Mouse (Mus musculus) neural tube, embryonic 13.5 days (tissue): Measurements from ENCODE around the gene Olfr235. TPM values are rescaled to one million over a fixed set of nuclear protein-coding genes. Genes with fewer than 3 reads are reported as not detected.
"Not testable (repeated sequence)": the region's sequence is repeated elsewhere in the genome, so short reads cannot be mapped to it uniquely, and the experiment has no call there.

Source experiments
- ATAC-seq: fragments of 200-750 bp; cut with Nextera tagmentation; 2 replicates; pipeline ENCODE4 v1.8.0; 2017; ENCODE audit warnings: low read depth, mild to moderate bottlenecking, moderate TSS enrichment, moderate library complexity
- H3K27ac ChIP-seq: fragments of 300-500 bp; sonication (generic); replicated peaks from 2 replicates; pipeline ENCODE4 v1.5.1; 2015; ENCODE audit warnings: moderate library complexity, mild to moderate bottlenecking, inconsistent platforms
- H3K27me3 ChIP-seq: fragments of 300-500 bp; sonication (generic); 2 replicates; pipeline ENCODE4 v1.6.1; 2015; ENCODE audit warnings: mild to moderate bottlenecking, inconsistent platforms
- H3K36me3 ChIP-seq: fragments of 300-500 bp; sonication (generic); 2 replicates; pipeline ENCODE4 v1.6.1; 2015; ENCODE audit warnings: mild to moderate bottlenecking, inconsistent platforms
- H3K4me1 ChIP-seq: fragments of 300-500 bp; sonication (generic); replicated peaks from 2 replicates; pipeline ENCODE4 v1.6.1; 2015; ENCODE audit warnings: inconsistent platforms
- H3K4me2 ChIP-seq: fragments of 300-500 bp; sonication (generic); 2 replicates; pipeline ENCODE4 v1.6.1; 2015; ENCODE audit warnings: inconsistent platforms, mild to moderate bottlenecking, moderate library complexity
- H3K4me3 ChIP-seq: fragments of 300-500 bp; sonication (generic); 2 replicates; pipeline ENCODE4 v1.5.1; 2015; ENCODE audit warnings: mild to moderate bottlenecking, inconsistent platforms
- H3K9ac ChIP-seq: fragments of 300-500 bp; sonication (generic); 2 replicates; pipeline ENCODE4 v1.6.1; 2015; ENCODE audit warnings: moderate library complexity, mild to moderate bottlenecking, inconsistent platforms
- H3K9me3 ChIP-seq: fragments of 300-500 bp; sonication (generic); 2 replicates; pipeline ENCODE4 v1.6.1; 2016; ENCODE audit warnings: inconsistent platforms
- WGBS: fragments of 180-500 bp; shearing (Covaris S2); methylation state at CpG from one replicate; pipeline ENCODE4 v1.1.7; 2015; 5-methylcytosine and 5-hydroxymethylcytosine counted together
- polyA plus RNA-seq: library from polyadenylated mRNA; unstranded; fragments of >200 nt; fragmentation: Nextera tagmentation; extraction: Ambion mirVana; gene quantifications from 2 replicates; pipeline ENCODE4 v1.2.1, GENCODE M21; 2015

Olfr235 gene
- polyA plus RNA-seq: not detected in 2 replicates

GRCm38 (mm10) chr19:12260732-12261131, at the start of gene Olfr235:
Gene Olfr235 (plus strand): TSS chr19:12261032.
- H3K9ac ChIP-seq: no peak within 1 kb of the TSS
- no peaks in the 10 kb centered on the region for H3K27me3 ChIP-seq
- 71% methylated on average over 1 of the region's 1 CpGs for WGBS
- H3K36me3 ChIP-seq: no peaks in the 10 kb centered on the region
- no peak for ATAC-seq
- H3K9me3 ChIP-seq: no peaks in the 10 kb centered on the region
- H3K4me1 ChIP-seq: no peaks in the 10 kb centered on the region
- H3K4me3 ChIP-seq: no peak within 1 kb of the TSS
- no peak within 1 kb of the TSS for H3K4me2 ChIP-seq
- no peak within 1 kb of the TSS for H3K27ac ChIP-seq

GRCm38 (mm10) chr19:12232496-12232895, 28.3 kb upstream of the Olfr235 start, which contains the start of gene Olfr1432:
Gene Olfr1432 (minus strand): TSS chr19:12232596.
- H3K27ac ChIP-seq, H3K36me3 ChIP-seq, H3K27me3 ChIP-seq, H3K4me3 ChIP-seq, H3K4me2 ChIP-seq, H3K9ac ChIP-seq, ATAC-seq, H3K4me1 ChIP-seq, H3K9me3 ChIP-seq: not testable (repeated sequence)

GRCm38 (mm10) chr19:12241559-12241958, 19.3 kb upstream of the Olfr235 start, which contains the start of gene Olfr262:
Gene Olfr262 (minus strand): TSS chr19:12241659.
- no peaks in the 10 kb centered on the region for H3K27me3 ChIP-seq
- H3K36me3 ChIP-seq: no peaks in the 10 kb centered on the region
- H3K4me2 ChIP-seq: no peak within 1 kb of the TSS
- H3K4me1 ChIP-seq: no peaks in the 10 kb centered on the region
- no peak within 1 kb of the TSS for H3K27ac ChIP-seq
- no peak within 1 kb of the TSS for H3K4me3 ChIP-seq
- H3K9me3 ChIP-seq: no peaks in the 10 kb centered on the region
- H3K9ac ChIP-seq: no peak within 1 kb of the TSS
- WGBS: 83% methylated on average over 1 of the region's 1 CpGs
- no peak for ATAC-seq

- no peak for ATAC-seq
- no peaks in the 10 kb centered on the region for H3K9me3 ChIP-seq
- no peaks in the 10 kb centered on the region for H3K36me3 ChIP-seq
- H3K27me3 ChIP-seq: no peaks in the 10 kb centered on the region
- H3K4me2 ChIP-seq: no peak within 1 kb of the TSS
- H3K4me3 ChIP-seq: no peak within 1 kb of the TSS
- 82% methylated on average over 2 of the region's 2 CpGs for whole genome bisulfite sequencing
- no peak within 1 kb of the TSS for H3K9ac ChIP-seq
- H3K27ac ChIP-seq: no peak within 1 kb of the TSS
- H3K4me1 ChIP-seq: no peaks in the 10 kb centered on the region
Measured at GRCm38 (mm10) chr19:12279554-12279953, 18.7 kb downstream of the Olfr235 start, which contains the start of gene Olfr1434. Gene Olfr1434 (plus strand): TSS chr19:12279854.

GRCm38 (mm10) chr19:12292979-12293378, 32.1 kb downstream of the Olfr235 start:
- Histone ChIP-seq H3K4me1 (no peaks in the 10 kb centered on the region), H3K9me3 (no peaks in the 10 kb centered on the region), H3K4me3 (no peak overlapping the region), H3K27ac (no peak overlapping the region), H3K4me2 (no peak overlapping the region), H3K9ac (no peak overlapping the region), H3K36me3 (no peaks in the 10 kb centered on the region), H3K27me3 (no peaks in the 10 kb centered on the region)
- ATAC-seq: no peak

- not testable (repeated sequence) for H3K36me3 ChIP-seq, H3K27ac ChIP-seq, H3K4me2 ChIP-seq, H3K27me3 ChIP-seq, H3K9me3 ChIP-seq, H3K9ac ChIP-seq, ATAC-seq, H3K4me3 ChIP-seq, H3K4me1 ChIP-seq
- 91% methylated on average over 1 of the region's 1 CpGs for WGBS
Measured at GRCm38 (mm10) chr19:12299030-12299429, 38.2 kb downstream of the Olfr235 start, which contains the start of gene Olfr1436. Gene Olfr1436 (minus strand): TSS chr19:12299130.

Other genes with a start within 250 kb of the Olfr235 start
- not detected in 2 replicates for gene Olfr1423, start 219.7 kb upstream of the Olfr235 start, polyA plus RNA-seq
- not detected in 2 replicates for gene Olfr1424, start 198.3 kb upstream of the Olfr235 start, polyA plus RNA-seq
- gene Olfr1425, start 183.3 kb upstream of the Olfr235 start, polyA plus RNA-seq: not detected in 2 replicates
- not detected in 2 replicates for gene Olfr1426, start 169.0 kb upstream of the Olfr235 start, polyA plus RNA-seq
- not detected in 2 replicates for gene Olfr1427, start 157.7 kb upstream of the Olfr235 start, polyA plus RNA-seq
- not detected in 2 replicates for gene Olfr1428, start 145.1 kb upstream of the Olfr235 start, polyA plus RNA-seq
- gene Olfr76, start 137.8 kb upstream of the Olfr235 start, polyA plus RNA-seq: not detected in 2 replicates
- not detected in 2 replicates for gene Olfr1555-ps1, start 90.9 kb upstream of the Olfr235 start, polyA plus RNA-seq
- not detected in 2 replicates for gene Olfr1431, start 60.4 kb upstream of the Olfr235 start, polyA plus RNA-seq
- not detected in 2 replicates for gene Olfr1432, start 28.4 kb upstream of the Olfr235 start, polyA plus RNA-seq
- gene Olfr262, start 19.4 kb upstream of the Olfr235 start, polyA plus RNA-seq: not detected in 2 replicates
- not detected in 2 replicates for gene Olfr1434, start 18.8 kb downstream of the Olfr235 start, polyA plus RNA-seq
- gene Olfr1436, start 38.1 kb downstream of the Olfr235 start, polyA plus RNA-seq: not detected in 2 replicates
- not detected in 2 replicates for gene Olfr1437, start 64.1 kb downstream of the Olfr235 start, polyA plus RNA-seq
- not detected in 2 replicates for gene Olfr1438-ps1, start 74.9 kb downstream of the Olfr235 start, polyA plus RNA-seq
- gene Olfr1440, start 126.2 kb downstream of the Olfr235 start, polyA plus RNA-seq: not detected in 2 replicates
- not detected in 2 replicates for gene Olfr1441, start 156.4 kb downstream of the Olfr235 start, polyA plus RNA-seq
- gene Pfpl, start 166.9 kb downstream of the Olfr235 start, polyA plus RNA-seq: 0.08 TPM in 1 of 2 replicates, not detected in the other
- gene Mpeg1, start 199.7 kb downstream of the Olfr235 start, polyA plus RNA-seq: 0.54 and 0.89 TPM in 2 replicates
- 34.2 and 35.5 TPM in 2 replicates for gene Dtx4, start 240.4 kb downstream of the Olfr235 start, polyA plus RNA-seq